Mouse (Mus musculus): ENCODE data around the gene Edem1.

Edem1 gene

GRCm38 (mm10) chr6:108875344-108875743 is 46.9 kb downstream of the Edem1 start:
- no peak for DNase-seq (ENCODE audit: low spot score)

- DNase-seq (ENCODE audit: low spot score), result no peak
Observed at GRCm38 (mm10) chr6:108876052-108876451, 47.6 kb downstream of the Edem1 start.

GRCm38 (mm10) chr6:108876486-108876885 is 48.0 kb downstream of the Edem1 start:
- DNase-seq (ENCODE audit: low spot score), result no peak

GRCm38 (mm10) chr6:108880368-108881013 is 52.0 kb downstream of the Edem1 start:
- DNase-seq (ENCODE audit: low spot score), result no peak

GRCm38 (mm10) chr6:108881074-108881473 is 52.6 kb downstream of the Edem1 start:
- DNase-seq (ENCODE audit: low spot score), result no peak

- DNase-seq (ENCODE audit: low spot score), result no peak
Observed at GRCm38 (mm10) chr6:108883826-108884225, 55.4 kb downstream of the Edem1 start.

GRCm38 (mm10) chr6:108884603-108885002 is 56.2 kb downstream of the Edem1 start:
- DNase-seq (ENCODE audit: low spot score), result no peak

- DNase-seq (ENCODE audit: low spot score), result no peak
Observed at GRCm38 (mm10) chr6:108886346-108886745, 57.9 kb downstream of the Edem1 start.

GRCm38 (mm10) chr6:108892589-108892988 is 64.1 kb downstream of the Edem1 start:
- no peak for DNase-seq (ENCODE audit: low spot score)

- DNase-seq (ENCODE audit: low spot score), result no peak
Observed at GRCm38 (mm10) chr6:108895129-108895528, 66.7 kb downstream of the Edem1 start.

GRCm38 (mm10) chr6:108895976-108896375 is 67.5 kb downstream of the Edem1 start:
- DNase-seq (ENCODE audit: low spot score), result no peak

- DNase-seq (ENCODE audit: low spot score), result no peak
Observed at GRCm38 (mm10) chr6:108896525-108897087, 68.2 kb downstream of the Edem1 start.

GRCm38 (mm10) chr6:108899231-108899630 is 70.8 kb downstream of the Edem1 start:
- no peak for DNase-seq (ENCODE audit: low spot score)

- no peak for DNase-seq (ENCODE audit: low spot score)
Observed at GRCm38 (mm10) chr6:108902124-108902523, 73.7 kb downstream of the Edem1 start.

GRCm38 (mm10) chr6:108903280-108903679 is 74.8 kb downstream of the Edem1 start:
- no peak for DNase-seq (ENCODE audit: low spot score)

- DNase-seq (ENCODE audit: low spot score), result no peak
Observed at GRCm38 (mm10) chr6:108906539-108906938, 78.1 kb downstream of the Edem1 start.
